Mouse (Mus musculus): ENCODE measurements at regions not wholly inside any gene's neighbourhood (a gene's known extent, or its start where the extent isn't known, plus 50 kb on each side); places are given as distances from the start of the nearest gene placed in this dataset.

- no peak for DNase-seq (ENCODE audit: extremely low spot score)
Observed at GRCm38 (mm10) chr6:14298167-14298566, 426.8 kb upstream of the 2610001J05Rik start.

GRCm38 (mm10) chr6:14297428-14297827, 426.1 kb upstream of the 2610001J05Rik start:
- no peak for DNase-seq (ENCODE audit: extremely low spot score)

DNA sequence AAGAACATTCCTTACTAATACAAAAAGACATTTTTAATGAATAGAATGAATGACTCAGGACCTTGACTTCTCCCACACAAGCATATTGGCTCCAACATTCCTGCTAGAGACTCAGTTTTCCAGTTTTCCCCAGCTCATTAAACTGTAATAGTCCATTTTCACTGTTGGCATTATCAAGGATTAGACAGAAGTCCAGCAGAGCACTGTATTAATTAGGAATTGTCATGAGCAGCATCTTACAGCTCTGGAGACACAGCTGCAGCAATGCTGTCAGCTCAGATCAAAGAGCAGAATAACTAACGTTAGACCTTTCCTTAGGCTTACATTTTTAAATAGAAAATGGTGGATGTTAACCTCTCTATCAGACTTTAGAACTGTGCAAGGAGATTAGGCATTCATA, 419.5 kb upstream of the 2610001J05Rik start:
- no peak for DNase-seq (ENCODE audit: extremely low spot score)

DNA sequence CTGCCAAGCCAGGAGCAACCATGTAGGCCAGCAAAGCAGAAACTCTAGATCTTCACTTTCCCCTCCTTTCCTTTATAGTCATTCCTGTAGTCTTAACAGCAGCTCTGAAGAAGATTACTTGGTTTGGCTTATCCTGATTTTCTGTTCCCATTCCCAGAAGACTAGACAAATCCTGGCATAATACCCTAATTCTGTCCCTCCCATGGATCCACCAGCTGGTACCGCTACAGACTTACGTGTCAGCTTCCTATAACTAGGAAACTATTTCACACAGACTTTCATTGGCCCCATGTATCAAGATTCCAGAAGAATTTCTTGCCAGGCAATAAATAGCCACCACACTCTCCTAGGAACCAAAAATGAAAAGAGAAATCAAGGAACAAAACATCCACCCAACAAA, 410.2 kb upstream of the 2610001J05Rik start:
- no peak for DNase-seq (ENCODE audit: extremely low spot score)

DNA sequence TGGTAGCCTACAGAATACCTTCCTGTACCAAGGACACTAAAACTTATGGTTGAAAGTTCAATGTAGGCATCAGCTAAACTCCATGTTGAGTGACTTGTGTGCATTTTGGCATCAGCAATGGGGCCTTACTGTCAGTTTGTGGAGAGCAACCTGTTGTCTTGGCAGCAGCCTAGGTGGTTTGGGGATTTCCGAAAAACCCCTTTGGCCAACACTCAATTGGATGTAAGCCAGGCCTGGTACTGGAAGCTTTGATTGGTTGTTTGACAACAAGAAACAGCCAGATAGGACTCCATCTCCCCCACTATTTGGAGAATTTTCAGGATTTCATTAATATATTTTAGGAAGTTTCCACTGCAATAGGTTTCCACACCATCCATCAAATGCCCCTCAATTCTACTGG, 390.6 kb upstream of the 2610001J05Rik start:
- no peak for DNase-seq (ENCODE audit: extremely low spot score)

- no peak for DNase-seq (ENCODE audit: extremely low spot score)
Observed at GRCm38 (mm10) chr6:14240331-14240730, 369.0 kb upstream of the 2610001J05Rik start.

GRCm38 (mm10) chr6:14239151-14239550, 367.8 kb upstream of the 2610001J05Rik start:
- DNase-seq (ENCODE audit: extremely low spot score) = no peak

GRCm38 (mm10) chr6:14230823-14231222, 359.5 kb upstream of the 2610001J05Rik start:
- DNase-seq (ENCODE audit: extremely low spot score) = no peak

- DNase-seq (ENCODE audit: extremely low spot score) = peak; percentile 34
Observed at GRCm38 (mm10) chr6:14207509-14207908, 336.2 kb upstream of the 2610001J05Rik start.

DNA sequence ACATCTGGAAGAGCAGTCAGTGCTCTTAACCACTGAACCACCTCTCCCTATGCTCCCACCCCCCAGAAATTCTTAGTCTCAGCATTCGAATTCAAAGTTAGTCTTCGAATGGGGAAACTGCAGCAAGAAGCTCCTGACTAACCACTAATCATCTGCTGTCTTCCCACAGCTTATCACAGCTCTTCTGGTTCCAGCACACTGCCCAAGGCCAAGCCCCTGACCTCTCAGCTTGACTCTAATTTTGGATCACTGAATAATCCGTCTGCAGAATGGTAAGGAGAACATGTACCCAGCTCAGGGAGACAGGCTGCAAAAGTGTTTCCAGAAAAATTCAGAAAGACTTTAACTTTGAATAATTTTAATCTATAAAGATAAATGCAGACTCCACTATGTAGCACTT, 325.8 kb upstream of the 2610001J05Rik start:
- DNase-seq (ENCODE audit: extremely low spot score) = no peak

DNA sequence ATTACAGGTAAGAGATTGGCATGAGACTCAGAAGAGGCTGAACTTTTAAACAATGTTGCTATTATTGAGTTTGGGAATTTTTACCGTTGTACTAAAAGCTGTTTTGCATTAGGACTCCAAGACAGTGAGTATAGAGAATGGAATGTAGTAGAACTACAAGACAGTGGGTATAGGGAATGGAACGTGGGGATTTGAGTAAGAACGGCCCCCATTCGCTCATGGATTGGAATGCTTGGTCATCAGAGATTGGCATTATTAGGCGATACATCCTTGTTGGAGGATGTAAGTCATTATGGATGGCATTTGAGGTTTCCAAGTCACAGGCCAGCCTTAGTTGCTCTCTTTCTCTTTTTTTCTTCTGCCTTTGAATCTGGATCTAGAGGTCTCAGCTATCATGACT, 324.0 kb upstream of the 2610001J05Rik start:
- no peak for DNase-seq (ENCODE audit: extremely low spot score)

DNA sequence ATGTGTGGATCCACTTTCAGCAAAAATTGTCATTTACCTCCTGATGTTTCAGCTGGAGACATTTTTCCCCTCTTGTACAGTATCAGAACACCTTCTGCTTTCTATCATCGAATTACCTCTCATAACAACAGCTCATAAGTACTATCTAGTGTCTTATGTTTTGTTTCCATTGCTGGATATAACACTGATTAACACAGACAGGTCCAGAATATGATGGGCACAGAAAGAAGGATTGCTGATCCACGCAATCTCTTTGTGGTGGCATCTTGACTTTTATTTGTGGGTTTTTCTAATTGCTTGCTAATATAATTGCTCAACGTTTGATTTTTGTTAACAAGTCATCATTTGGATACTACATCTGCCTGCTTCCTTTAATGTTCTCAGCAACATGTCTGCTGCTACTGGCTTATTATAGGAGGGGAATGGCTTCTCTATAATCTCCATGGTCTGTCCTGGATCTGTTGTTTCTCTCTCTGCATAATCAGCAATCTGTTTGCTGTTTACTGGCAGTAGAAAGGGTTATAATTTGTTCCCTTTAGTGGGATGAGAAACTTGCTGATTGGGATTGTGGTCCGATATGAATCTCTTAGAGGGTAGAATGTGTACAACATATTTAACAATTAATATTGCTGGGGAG, 320.2 kb upstream of the 2610001J05Rik start:
- no peak for DNase-seq (ENCODE audit: extremely low spot score)

- no peak for DNase-seq (ENCODE audit: extremely low spot score)
Observed at GRCm38 (mm10) chr6:14185921-14186420, 314.7 kb upstream of the 2610001J05Rik start.

DNA sequence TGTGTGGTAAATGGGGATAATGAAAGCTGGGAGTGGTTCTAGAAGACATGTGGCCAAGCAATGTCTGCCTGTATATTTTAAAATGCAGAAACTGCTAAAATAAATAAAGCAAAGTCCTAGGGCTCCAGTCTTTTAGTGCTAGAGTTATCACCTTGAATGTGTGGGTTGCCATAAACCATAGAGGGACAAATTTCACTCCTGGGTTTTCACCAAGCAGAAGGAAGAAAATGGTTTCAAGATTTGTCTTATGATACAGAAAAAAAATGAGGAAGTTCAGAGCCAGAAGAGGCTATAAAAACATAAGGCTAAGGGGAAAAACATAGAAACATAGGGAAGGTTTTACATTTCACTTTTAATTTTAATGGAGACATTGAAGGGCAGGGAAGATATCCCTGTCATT, 276.1 kb upstream of the 2610001J05Rik start:
- no peak for DNase-seq (ENCODE audit: extremely low spot score)

DNA sequence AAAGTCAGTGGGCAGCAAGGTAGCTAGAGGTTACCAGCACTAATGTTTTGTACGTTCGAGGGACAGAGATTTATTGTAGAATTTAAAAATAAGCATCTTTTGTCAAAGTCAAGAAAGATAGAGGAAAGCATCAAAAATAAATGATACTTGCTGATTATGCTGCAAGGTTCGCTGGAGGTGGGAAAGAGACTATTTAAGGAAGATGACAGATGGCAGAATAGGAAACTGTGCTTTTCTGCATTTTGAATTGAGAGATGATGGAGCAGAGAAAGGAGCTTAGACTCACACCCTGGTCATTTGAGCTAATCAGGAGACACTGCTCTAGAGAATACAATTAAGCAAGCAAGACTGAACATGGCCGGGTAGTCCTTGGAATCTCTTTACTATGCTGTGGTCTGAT, 275.1 kb upstream of the 2610001J05Rik start:
- DNase-seq (ENCODE audit: extremely low spot score) = no peak

DNA sequence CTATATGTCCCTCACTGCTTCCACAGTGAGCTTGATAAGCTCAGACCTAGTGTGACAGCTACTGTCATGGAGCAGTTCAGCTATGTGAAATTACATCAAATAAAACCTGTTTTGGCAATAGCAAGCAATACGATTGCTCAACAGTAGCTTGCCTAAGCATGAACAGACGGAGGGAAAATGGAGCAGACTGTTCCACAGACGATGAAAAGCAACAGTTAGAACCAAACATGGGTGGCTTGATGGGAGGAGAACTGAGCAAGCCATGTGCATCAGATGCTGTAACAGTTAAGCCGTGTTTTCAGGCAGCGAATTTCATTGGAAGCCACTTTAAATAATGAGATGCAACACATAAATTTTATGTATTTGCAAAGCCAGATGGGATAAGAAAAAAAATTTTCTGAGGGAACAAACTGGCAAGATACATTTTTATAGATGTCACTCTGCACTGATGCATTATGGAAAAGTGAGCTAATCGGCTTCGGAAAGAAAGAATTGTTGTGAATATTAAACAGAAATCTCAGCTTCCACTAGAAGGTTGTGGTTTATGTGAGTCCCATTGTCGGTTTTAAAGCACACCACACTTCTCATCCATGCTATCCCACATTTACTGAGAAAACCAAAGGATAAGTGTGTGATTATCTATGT, 270.9 kb upstream of the 2610001J05Rik start:
- no peak for DNase-seq (ENCODE audit: extremely low spot score)

DNA sequence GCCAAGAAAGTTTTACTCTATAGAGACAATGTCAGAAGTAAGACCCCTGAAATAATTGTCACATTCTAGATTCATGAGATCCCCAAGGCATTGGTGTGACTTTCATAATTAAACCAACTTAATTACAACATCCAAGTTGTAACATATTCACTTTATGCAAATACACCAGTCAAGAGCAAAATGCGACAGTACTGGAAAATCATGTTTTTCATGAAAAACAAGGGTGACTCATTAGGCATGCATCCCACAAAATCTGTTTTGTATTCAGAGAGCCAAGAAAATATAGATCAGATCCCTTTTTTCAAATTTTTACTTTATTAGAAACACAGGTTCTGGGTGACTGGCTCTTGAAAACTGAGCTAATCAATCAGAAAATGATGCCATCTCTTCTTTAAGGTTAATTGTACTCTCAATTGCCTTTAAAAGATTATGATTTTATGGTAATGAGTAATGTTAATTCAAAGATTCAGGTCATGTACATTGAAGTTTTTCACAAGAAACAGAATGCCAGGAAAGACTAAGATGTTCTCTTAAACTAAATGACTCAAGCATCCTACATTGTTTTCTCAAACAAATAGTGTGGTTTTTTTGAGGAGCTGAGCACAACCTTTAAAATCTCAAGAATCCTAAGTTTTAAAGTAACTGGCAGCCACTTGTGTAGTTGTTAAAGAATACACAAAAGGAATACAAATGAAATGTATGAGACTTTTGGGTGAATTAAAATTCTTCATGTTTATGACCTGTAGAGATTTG, 259.2 kb upstream of the 2610001J05Rik start:
- DNase-seq (ENCODE audit: extremely low spot score) = no peak

DNA sequence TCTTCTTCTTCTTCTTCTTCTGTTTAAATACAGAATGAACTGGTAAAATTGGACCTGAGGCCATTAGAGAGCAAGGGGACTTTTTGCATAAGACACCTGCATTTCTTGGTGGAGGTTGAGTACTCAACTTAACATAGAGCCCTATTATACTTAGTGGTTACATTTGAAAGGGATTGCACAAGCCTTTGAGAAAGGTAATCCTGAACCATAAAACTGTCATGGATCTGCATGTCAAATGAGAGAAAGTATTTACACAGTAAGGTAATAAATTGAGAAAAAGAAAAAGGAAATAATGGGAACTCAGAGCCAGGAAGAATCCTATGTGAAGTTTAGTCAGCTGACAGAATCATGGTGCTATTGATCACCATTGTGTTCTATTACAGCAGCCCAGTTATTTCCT, 258.1 kb upstream of the 2610001J05Rik start:
- DNase-seq (ENCODE audit: extremely low spot score) = no peak

- no peak for DNase-seq (ENCODE audit: extremely low spot score)
Observed at GRCm38 (mm10) chr6:14122311-14122710, 251.0 kb upstream of the 2610001J05Rik start.

DNA sequence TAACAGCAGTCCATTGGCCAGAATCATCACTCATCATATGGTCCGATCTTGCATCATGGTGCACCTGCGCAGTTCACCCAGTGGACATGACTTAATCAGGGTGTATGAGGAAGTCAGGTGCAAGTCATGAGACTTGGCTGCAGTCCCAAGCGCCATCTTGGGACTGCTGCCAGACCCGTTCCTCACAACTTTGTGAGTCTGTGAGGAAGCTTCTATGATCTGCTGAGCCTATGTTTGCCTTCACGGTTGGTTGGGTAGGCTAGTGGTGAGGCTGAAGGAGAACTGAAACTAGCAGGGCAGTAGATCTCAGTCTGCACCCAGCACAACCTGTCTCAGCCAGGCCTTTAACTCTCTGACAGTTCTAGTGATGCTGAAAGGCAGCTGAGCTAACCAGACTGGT, 250.2 kb upstream of the 2610001J05Rik start:
- DNase-seq (ENCODE audit: extremely low spot score) = no peak

GRCm38 (mm10) chr6:14094907-14095306, 223.6 kb upstream of the 2610001J05Rik start:
- peak; percentile 2 for DNase-seq (ENCODE audit: extremely low spot score)

DNA sequence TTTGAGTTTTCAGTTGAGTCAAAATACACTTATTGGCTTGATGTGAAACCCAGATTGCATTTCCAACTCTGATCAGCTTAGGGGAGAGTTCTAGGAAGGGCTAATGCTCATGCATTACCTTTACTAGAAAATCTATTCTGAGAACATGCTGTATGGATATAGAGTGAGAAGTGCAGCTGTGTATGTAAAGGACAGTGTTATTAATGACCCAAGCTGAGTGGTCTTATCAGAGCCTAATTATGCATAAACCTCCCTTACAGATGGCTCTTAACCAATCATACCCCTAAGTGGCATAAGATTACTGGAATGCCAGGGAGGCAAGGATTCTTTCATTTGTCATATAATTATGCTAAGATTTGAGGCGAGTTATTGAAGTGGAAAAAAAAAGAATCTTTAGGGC, 210.6 kb upstream of the 2610001J05Rik start:
- no peak for DNase-seq (ENCODE audit: extremely low spot score)

GRCm38 (mm10) chr6:14063735-14064134, 192.4 kb upstream of the 2610001J05Rik start:
- no peak for DNase-seq (ENCODE audit: extremely low spot score)

Data from embryo, embryonic 9.5 days (tissue).